Comparison of ENCODE assay signal across 15 mouse cellular contexts in the genomic region with DNA sequence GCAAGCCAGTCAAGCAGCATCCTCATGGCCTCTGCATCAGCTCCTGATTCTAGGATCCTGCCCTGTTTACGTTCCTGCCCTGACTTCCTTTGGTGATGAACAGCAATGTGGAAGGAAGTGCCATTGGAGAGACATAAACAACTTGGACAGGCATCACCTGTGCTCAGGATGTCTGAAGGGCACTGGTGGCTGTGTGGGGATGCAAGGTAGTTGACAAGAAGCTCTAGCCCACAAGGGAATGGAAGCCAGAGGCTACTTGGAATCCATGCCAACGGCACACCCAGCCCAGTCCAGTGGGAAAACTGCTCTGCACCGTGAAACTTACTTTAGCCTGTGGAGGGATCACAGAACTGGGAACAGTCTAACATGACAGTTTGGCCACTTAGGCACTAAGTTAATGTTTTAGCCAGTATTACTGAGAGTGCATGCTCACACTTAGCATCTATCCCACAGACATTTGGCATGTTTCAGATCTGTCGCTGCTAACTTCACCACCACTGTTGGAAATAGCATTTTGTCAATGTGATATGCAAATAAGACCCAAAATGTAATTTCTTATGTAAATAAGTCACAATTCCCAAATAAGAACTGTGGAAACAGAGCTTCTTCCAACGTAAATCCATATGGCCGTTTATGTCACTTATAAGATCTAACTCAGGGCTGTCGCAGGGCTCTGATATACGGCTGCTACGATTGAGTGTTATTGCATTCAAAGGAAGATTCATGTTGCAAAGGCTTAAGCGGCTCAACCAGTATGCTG.
"Had no signal": no experiment of that assay in that cellular context is flagged by ENCODE, and none has a peak within 500 bp of the region (broad histone marks: within the 10 kb centered on the region; RNA-seq: fewer than 3 reads in every experiment).

No protein-coding gene starts in this region.

- H3K27me3 ChIP-seq: liver, embryonic 13.5 days; midbrain, embryonic 12.5 days; neural tube, embryonic 13.5 days had no signal

- ATAC-seq: liver, postnatal 0 days; midbrain, embryonic 16.5 days had no signal

- H3K4me3 ChIP-seq: limb, embryonic 12.5 days; liver, embryonic 13.5 days; midbrain, embryonic 12.5 days; neural tube, embryonic 13.5 days had no signal

- H3K9ac ChIP-seq: limb, embryonic 12.5 days; liver, embryonic 13.5 days; liver, postnatal 0 days; midbrain, embryonic 12.5 days; neural tube, embryonic 13.5 days had no signal

- H3K27ac ChIP-seq: limb, embryonic 12.5 days; liver, embryonic 13.5 days; midbrain, embryonic 12.5 days; neural tube, embryonic 13.5 days had no signal

- H3K4me1 ChIP-seq: limb, embryonic 12.5 days; liver, embryonic 13.5 days; midbrain, embryonic 12.5 days had no signal

- H3K4me2 ChIP-seq: limb, embryonic 12.5 days; liver, embryonic 13.5 days; midbrain, embryonic 12.5 days; neural tube, embryonic 13.5 days had no signal

- H3K36me3 ChIP-seq: limb, embryonic 12.5 days; liver, embryonic 13.5 days; midbrain, embryonic 12.5 days; neural tube, embryonic 13.5 days had no signal

- H3K9me3 ChIP-seq: limb, embryonic 12.5 days; liver, embryonic 13.5 days; midbrain, embryonic 12.5 days; neural tube, embryonic 13.5 days had no signal

- DNase-seq: kidney, adult 18-20 months; kidney, postnatal 10 days; kidney, postnatal 4 days; liver; liver, embryonic 13.5 days; liver, postnatal 0 days; retina, postnatal 1 day; right cerebral cortex, postnatal 4 days; spleen, adult 18-20 months; thymus, adult 2 months; thymus, postnatal 25 days had no signal
